Mouse (Mus musculus) MEL (cell line): ENCODE measurements at regions not wholly inside any gene's neighbourhood (a gene's known extent, or its start where the extent isn't known, plus 50 kb on each side); places are given as distances from the start of the nearest gene placed in this dataset.

Source experiments
- DNase-seq: peaks from one replicate; pipeline ENCODE4 v3.0.0; 2011; ENCODE audit warnings: low read depth, low spot score
- H3K27ac ChIP-seq: 2 replicates; pipeline ENCODE4 v1.5.1; 2012; ENCODE audit warnings: low read depth, mild to moderate bottlenecking, control low read depth, low read length, moderate library complexity; ENCODE audit not compliant: control insufficient read depth
- H3K27me3 ChIP-seq, 2 experiments: fragments of 150-350 bp in 1 of 2; sonication (generic) in 1 of 2; 2 replicates each; pipeline ENCODE4 v1.6.1; 2012; ENCODE audit warnings: low read length in 2 of 2, mild to moderate bottlenecking in 2 of 2, improper control_type of control experiment in 1 of 2, moderate library complexity in 1 of 2; ENCODE audit not compliant: insufficient read depth in 2 of 2, control insufficient read depth in 1 of 2
- H3K36me3 ChIP-seq, 2 experiments: 2 replicates each; pipeline ENCODE4 v1.6.1; 2012 to 2014; ENCODE audit warnings: low read length in 2 of 2, improper control_type of control experiment in 1 of 2, inconsistent platforms in 1 of 2, mild to moderate bottlenecking in 1 of 2; ENCODE audit not compliant: insufficient read depth in 2 of 2, control insufficient read depth in 1 of 2
- H3K4me1 ChIP-seq, 2 experiments: fragments of 150-350 bp in 1 of 2; sonication (generic) in 1 of 2; 2 replicates each; pipeline ENCODE4 v1.6.1; 2012; ENCODE audit warnings: low read length in 2 of 2, improper control_type of control experiment in 1 of 2, mild to moderate bottlenecking in 1 of 2; ENCODE audit not compliant: insufficient read depth in 2 of 2, control insufficient read depth in 1 of 2
- H3K4me3 ChIP-seq, 2 experiments: fragments of 150-350 bp in 1 of 2; sonication (generic) in 1 of 2; 2 replicates each; pipeline ENCODE4 v1.5.1; 2012; ENCODE audit warnings: low read depth in 2 of 2, low read length in 2 of 2, mild to moderate bottlenecking in 2 of 2, moderate library complexity in 2 of 2, control low read depth in 1 of 2, improper control_type of control experiment in 1 of 2; ENCODE audit not compliant: control insufficient read depth in 1 of 2, insufficient read depth in 1 of 2
- H3K79me2 ChIP-seq: 2 replicates; pipeline ENCODE4 v1.6.1; 2012; ENCODE audit warnings: mild to moderate bottlenecking, low read length, moderate library complexity; ENCODE audit not compliant: control insufficient read depth, poor library complexity, insufficient read depth
- H3K9ac ChIP-seq: 2 replicates; pipeline ENCODE4 v1.6.1; 2012; ENCODE audit warnings: low read depth, mild to moderate bottlenecking, control low read depth, low read length, moderate library complexity; ENCODE audit not compliant: control insufficient read depth, poor library complexity, severe bottlenecking
- H3K9me3 ChIP-seq: fragments of 150-350 bp; sonication (generic); replicated peaks from 2 replicates; pipeline ENCODE4 v1.6.1; 2012; ENCODE audit warnings: mild to moderate bottlenecking, low read length, improper control_type of control experiment, moderate library complexity; ENCODE audit not compliant: insufficient read depth
- BHLHE40 ChIP-seq: IDR thresholded peaks from 2 replicates; pipeline ENCODE4 v1.6.1; 2012; ENCODE audit warnings: low read depth, mild to moderate bottlenecking, inconsistent platforms, low read length, improper control_type of control experiment, borderline replicate concordance
- CHD1 ChIP-seq: IDR thresholded peaks from 2 replicates; pipeline ENCODE4 v1.6.1; 2012; ENCODE audit warnings: low read depth, mild to moderate bottlenecking, inconsistent platforms, low read length, improper control_type of control experiment
- GABPA ChIP-seq: IDR thresholded peaks from 2 replicates; pipeline ENCODE4 v1.6.1; 2012; ENCODE audit warnings: low read depth, mild to moderate bottlenecking, inconsistent platforms, low read length, improper control_type of control experiment, moderate library complexity
- GATA1 ChIP-seq: IDR thresholded peaks from 2 replicates; pipeline ENCODE4 v1.6.1; 2011; ENCODE audit warnings: low read depth, low read length, improper control_type of control experiment
- HCFC1 ChIP-seq: IDR thresholded peaks from 2 replicates; pipeline ENCODE4 v1.6.1; 2012; ENCODE audit warnings: low read depth, mild to moderate bottlenecking, inconsistent platforms, low read length, improper control_type of control experiment, moderate library complexity
- JUND ChIP-seq: IDR thresholded peaks from 2 replicates; pipeline ENCODE4 v1.6.1; 2011; ENCODE audit warnings: low read depth, mild to moderate bottlenecking, improper control_type of control experiment, low read length
- MAFK ChIP-seq: IDR thresholded peaks from 2 replicates; pipeline ENCODE4 v1.6.1; 2011; ENCODE audit warnings: low read depth, mild to moderate bottlenecking, low read length, improper control_type of control experiment, borderline replicate concordance
- MAZ ChIP-seq: IDR thresholded peaks from 2 replicates; pipeline ENCODE4 v1.6.1; 2012; ENCODE audit warnings: low read depth, mild to moderate bottlenecking, inconsistent platforms, low read length, improper control_type of control experiment
- MEF2A ChIP-seq: IDR thresholded peaks from 2 replicates; pipeline ENCODE4 v1.6.1; 2014; ENCODE audit warnings: low read depth, mild to moderate bottlenecking, inconsistent platforms, low read length, improper control_type of control experiment; ENCODE audit not compliant: poor library complexity, insufficient replicate concordance, severe bottlenecking; ENCODE audit errors: extremely low read depth
- MXI1 ChIP-seq: IDR thresholded peaks from 2 replicates; pipeline ENCODE4 v1.6.1; 2011; ENCODE audit warnings: mild to moderate bottlenecking, low read depth, low read length, improper control_type of control experiment
- MYC ChIP-seq: IDR thresholded peaks from 2 replicates; pipeline ENCODE4 v1.6.1; 2011; ENCODE audit warnings: low read depth, mild to moderate bottlenecking, low read length, improper control_type of control experiment, moderate library complexity
- NELFE ChIP-seq: IDR thresholded peaks from 2 replicates; pipeline ENCODE4 v1.6.1; 2011; ENCODE audit warnings: low read depth, low read length, improper control_type of control experiment
- POLR2AphosphoS5 ChIP-seq: IDR thresholded peaks from 2 replicates; pipeline ENCODE4 v1.6.1; 2012; ENCODE audit warnings: low read depth, borderline replicate concordance, mild to moderate bottlenecking, inconsistent platforms, low read length, moderate library complexity, mixed read lengths
- RAD21 ChIP-seq: IDR thresholded peaks from 2 replicates; pipeline ENCODE4 v1.6.1; 2011; ENCODE audit warnings: mild to moderate bottlenecking, low read depth, low read length, improper control_type of control experiment
- SIN3A ChIP-seq: IDR thresholded peaks from 2 replicates; pipeline ENCODE4 v1.6.1; 2012; ENCODE audit warnings: low read length, improper control_type of control experiment, inconsistent platforms
- TAL1 ChIP-seq: IDR thresholded peaks from 2 replicates; pipeline ENCODE4 v1.6.1; 2012; ENCODE audit warnings: mild to moderate bottlenecking, inconsistent platforms, low read length, moderate library complexity, mixed read lengths
- TBP ChIP-seq: IDR thresholded peaks from 2 replicates; pipeline ENCODE4 v1.8.0; 2011; ENCODE audit warnings: low read depth, low read length, improper control_type of control experiment
- USF1 ChIP-seq: IDR thresholded peaks from 2 replicates; pipeline ENCODE4 v1.6.1; 2014; ENCODE audit warnings: low read depth, mild to moderate bottlenecking, inconsistent platforms, low read length, improper control_type of control experiment, moderate library complexity
- USF2 ChIP-seq, 2 experiments: IDR thresholded peaks; 2 replicates each; pipeline ENCODE4 v1.6.1; 2011 to 2012; ENCODE audit warnings: improper control_type of control experiment in 2 of 2, low read length in 2 of 2, borderline replicate concordance in 1 of 2, inconsistent platforms in 1 of 2, low read depth in 1 of 2, mild to moderate bottlenecking in 1 of 2; ENCODE audit not compliant: insufficient read depth in 1 of 2
- ZC3H11A ChIP-seq: IDR thresholded peaks from 2 replicates; pipeline ENCODE4 v1.6.1; 2012; ENCODE audit warnings: low read depth, mild to moderate bottlenecking, inconsistent platforms, low read length, improper control_type of control experiment
- ZKSCAN1 ChIP-seq: IDR thresholded peaks from 2 replicates; pipeline ENCODE4 v1.6.1; 2012; ENCODE audit warnings: low read depth, mild to moderate bottlenecking, inconsistent platforms, low read length, improper control_type of control experiment, moderate library complexity
- ZMIZ1 ChIP-seq: IDR thresholded peaks from 2 replicates; pipeline ENCODE4 v1.6.1; 2012; ENCODE audit warnings: low read depth, mild to moderate bottlenecking, inconsistent platforms, low read length, improper control_type of control experiment, moderate library complexity
- ZNF384 ChIP-seq: IDR thresholded peaks from 2 replicates; pipeline ENCODE4 v1.6.1; 2012; ENCODE audit warnings: low read depth, mild to moderate bottlenecking, inconsistent platforms, low read length, improper control_type of control experiment

DNA sequence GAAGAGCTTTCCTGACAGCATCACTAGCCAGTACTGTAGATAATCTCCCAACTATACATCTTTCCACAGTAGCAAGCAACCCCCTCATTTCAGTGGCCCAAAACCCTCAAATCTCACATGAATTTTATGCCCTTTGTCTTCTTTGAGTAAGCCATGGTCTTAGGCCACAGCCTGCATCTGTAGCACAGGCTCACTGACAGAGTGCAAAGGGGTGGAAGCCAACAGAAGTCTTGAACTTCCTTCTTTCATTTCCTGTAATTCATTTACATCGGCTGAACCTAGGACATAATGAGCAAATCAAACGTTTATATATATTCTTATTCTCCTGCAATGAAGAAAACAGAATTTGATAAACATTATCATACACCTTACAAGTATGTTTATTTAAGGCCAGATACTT, 805.8 kb upstream of the Adgrl2 start:
- Histone ChIP-seq H3K4me3 (no peak overlapping the region), H3K9ac (no peak overlapping the region), H3K79me2 (no peaks in the 10 kb centered on the region), H3K4me1 (no peaks in the 10 kb centered on the region), H3K27me3 (no peaks in the 10 kb centered on the region), H3K9me3 (no peaks in the 10 kb centered on the region), H3K27ac (no peak overlapping the region), H3K36me3 (no peaks in the 10 kb centered on the region)
- TF ChIP-seq RAD21 (no peak), ZKSCAN1 (no peak), MAFK (no peak), MXI1 (no peak), SIN3A (no peak), TAL1 (no peak), MAZ (no peak), GATA1 (no peak), HCFC1 (no peak)
- DNase-seq, result no peak

DNA sequence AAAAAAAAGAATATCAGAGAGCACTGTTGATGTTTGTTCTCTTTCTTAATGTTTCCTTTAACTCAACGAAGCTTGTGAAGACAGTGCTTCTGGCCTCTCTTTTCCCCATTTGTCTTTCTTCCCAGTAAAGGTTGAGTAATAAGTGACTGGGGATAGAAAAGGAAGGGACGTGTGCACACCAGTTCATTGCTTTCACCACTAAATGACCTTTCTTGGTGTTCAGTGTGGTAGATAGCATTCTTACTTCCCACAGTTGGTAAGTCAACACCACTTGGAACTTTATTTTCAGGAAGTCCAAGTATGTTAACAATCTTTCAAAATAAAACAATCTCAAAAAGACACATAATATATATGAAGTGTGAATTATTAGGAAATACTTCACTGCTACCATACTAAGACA, 801.2 kb upstream of the Adgrl2 start:
- H3K36me3 ChIP-seq, result no peaks in the 10 kb centered on the region
- DNase-seq, result no peak
- no peaks in the 10 kb centered on the region for H3K9me3 ChIP-seq
- no peak for TF ChIP-seq ZNF384
- no peak for TF ChIP-seq BHLHE40
- no peak for TF ChIP-seq USF2 (IDR thresholded peaks at IDR 0.05; ENCODE audit: borderline replicate concordance in 1 of 2, insufficient read depth in 1 of 2, low read depth in 1 of 2, low read length in 2 of 2)
- TF ChIP-seq CHD1, result no peak
- no peak for TF ChIP-seq GABPA
- no peaks in the 10 kb centered on the region for H3K27me3 ChIP-seq
- no peak overlapping the region for H3K9ac ChIP-seq
- no peaks in the 10 kb centered on the region for H3K4me1 ChIP-seq
- H3K27ac ChIP-seq, result no peak overlapping the region
- no peaks in the 10 kb centered on the region for H3K79me2 ChIP-seq
- H3K4me3 ChIP-seq, result no peak overlapping the region

DNA sequence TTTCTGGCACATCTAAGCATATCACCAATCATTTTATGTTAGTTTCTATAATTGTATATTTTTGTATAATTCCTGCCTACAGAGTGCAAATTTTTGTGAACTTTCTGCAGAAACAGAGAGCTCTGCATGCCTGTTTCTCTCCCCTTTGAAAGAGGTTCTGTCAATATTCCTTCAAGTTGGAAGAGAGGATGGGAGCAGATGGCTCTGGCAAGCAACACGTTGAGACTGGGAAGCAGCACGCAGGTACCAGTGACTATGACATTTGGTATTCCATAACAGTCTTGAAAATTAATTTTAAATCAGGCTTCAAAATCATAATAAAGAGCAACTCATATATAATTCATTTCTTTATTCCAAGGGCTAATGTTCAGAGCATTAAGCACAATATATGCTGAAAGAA, 795.7 kb upstream of the Adgrl2 start:
- DNase-seq, result no peak
- Histone ChIP-seq H3K4me3 (no peak overlapping the region), H3K36me3 (no peaks in the 10 kb centered on the region), H3K4me1 (no peaks in the 10 kb centered on the region), H3K9ac (no peak overlapping the region), H3K9me3 (no peaks in the 10 kb centered on the region), H3K27ac (no peak overlapping the region), H3K79me2 (no peaks in the 10 kb centered on the region), H3K27me3 (no peaks in the 10 kb centered on the region)
- TF ChIP-seq JUND (no peak), GATA1 (no peak), MEF2A (no peak), MAZ (no peak), CHD1 (no peak), MYC (no peak), USF1 (no peak), NELFE (no peak), ZMIZ1 (no peak), ZC3H11A (no peak), MAFK (no peak), TBP (no peak), POLR2AphosphoS5 (no peak), SIN3A (no peak), HCFC1 (no peak)
